Mouse (Mus musculus) bone marrow, adult 2 months (tissue): Measurements from ENCODE around the gene Slc8a2. TPM values are rescaled to one million over a fixed set of nuclear protein-coding genes. Genes with fewer than 3 reads are reported as not detected.

Source experiments
- H3K27ac ChIP-seq: fragments of 200-500 bp; 2 replicates; pipeline ENCODE4 v1.5.1; 2012; ENCODE audit warnings: low read depth, mild to moderate bottlenecking, control low read depth, inconsistent platforms, low read length; ENCODE audit not compliant: control insufficient read depth, poor library complexity, insufficient read depth
- H3K4me1 ChIP-seq: fragments of 200-500 bp; 2 replicates; pipeline ENCODE4 v1.6.1; 2011; ENCODE audit warnings: low read length; ENCODE audit not compliant: control insufficient read depth, insufficient read depth
- H3K4me3 ChIP-seq: fragments of 200-500 bp; replicated peaks from 2 replicates; pipeline ENCODE3; 2011; ENCODE audit warnings: mild to moderate bottlenecking, low read depth, low read length, control low read depth; ENCODE audit not compliant: control insufficient read depth
- CTCF ChIP-seq: fragments of 200-500 bp; IDR thresholded peaks from 2 replicates; pipeline ENCODE4 v1.5.1; 2011; ENCODE audit warnings: low read length, control low read depth; ENCODE audit not compliant: control insufficient read depth, insufficient read depth
- POLR2A ChIP-seq: fragments of 200-500 bp; IDR thresholded peaks from 2 replicates; pipeline ENCODE4 v1.6.1; 2011; ENCODE audit warnings: low read depth, mild to moderate bottlenecking, control low read depth, low read length, borderline replicate concordance; ENCODE audit not compliant: control insufficient read depth
- WGBS: fragments of 180-500 bp; shearing (Covaris S2); methylation state at CpG from one replicate; pipeline ENCODE4 v1.1.7; 2018; 5-methylcytosine and 5-hydroxymethylcytosine counted together
- polyA plus RNA-seq: library from polyadenylated mRNA; stranded (reverse); fragments of >200 nt; gene quantifications from 2 replicates; pipeline ENCODE4 v1.2.4, GENCODE M21; 2011; ENCODE audit warnings: low replicate concordance; ENCODE audit not compliant: missing spikeins, insufficient read depth, insufficient read length

Slc8a2 gene
- polyA plus RNA-seq, 1 experiment: not detected

GRCm38 (mm10) chr7:16207496-16207895 lies 77.9 kb downstream of the Slc8a2 start:
- H3K4me1 ChIP-seq: no peaks in the 10 kb centered on the region; the same call in 1 of the 2 replicates
- WGBS: 63% methylated on average over 10 of the region's 10 CpGs
- no peak overlapping the region for H3K4me3 ChIP-seq
- H3K27ac ChIP-seq: peak overlapping the region; percentile 19; the same call in 1 of the 2 replicates
- no peak for TF ChIP-seq POLR2A
- no peak for TF ChIP-seq CTCF

- TF ChIP-seq POLR2A (no peak), CTCF (no peak)
- WGBS: 89% methylated on average over 21 of the region's 21 CpGs
- no peak overlapping the region for H3K27ac ChIP-seq
- no peak overlapping the region for H3K4me3 ChIP-seq
- no peaks in the 10 kb centered on the region; the same call in 1 of the 2 replicates for H3K4me1 ChIP-seq
These were observed 79.4 kb downstream of the Slc8a2 start for GRCm38 (mm10) chr7:16208781-16209665.

Other genes starting within 250 kb of the Slc8a2 start
- not detected in 2 replicates for gene Crx, start 249.9 kb upstream of the Slc8a2 start, polyA plus RNA-seq
- gene Crxos, start 247.2 kb upstream of the Slc8a2 start, polyA plus RNA-seq: 1.4 TPM in 1 of 2 replicates, not detected in the other
- 159 and 175 TPM in 2 replicates for gene Selenow, start 207.4 kb upstream of the Slc8a2 start, polyA plus RNA-seq
- gene Nop53, start 183.8 kb upstream of the Slc8a2 start, polyA plus RNA-seq: 96.9 and 171 TPM in 2 replicates
- gene Ehd2, start 162.3 kb upstream of the Slc8a2 start, polyA plus RNA-seq: 4.9 and 7.8 TPM in 2 replicates
- gene Bicra, start 81.9 kb upstream of the Slc8a2 start, polyA plus RNA-seq: 16.7 and 27.9 TPM in 2 replicates
- gene Zfp541, start 68.0 kb upstream of the Slc8a2 start, polyA plus RNA-seq: not detected in 2 replicates
- 90.4 and 126 TPM in 2 replicates for gene Napa, start 31.4 kb upstream of the Slc8a2 start, polyA plus RNA-seq
- gene Kptn, start 9.9 kb upstream of the Slc8a2 start, polyA plus RNA-seq: 7.5 and 10.5 TPM in 2 replicates
- gene Meis3, start 45.3 kb downstream of the Slc8a2 start, polyA plus RNA-seq: 5.4 and 7.8 TPM in 2 replicates
- 9.4 and 11.9 TPM in 2 replicates for gene Dhx34, start 92.2 kb downstream of the Slc8a2 start, polyA plus RNA-seq
- 4.2 TPM in 2 replicates for gene C5ar2, start 114.3 kb downstream of the Slc8a2 start, polyA plus RNA-seq
- gene C5ar1, start 129.7 kb downstream of the Slc8a2 start, polyA plus RNA-seq: 9.0 and 17.2 TPM in 2 replicates
- 19.8 and 23.6 TPM in 2 replicates for gene Inafm1, start 143.8 kb downstream of the Slc8a2 start, polyA plus RNA-seq
- gene Ccdc9, start 157.0 kb downstream of the Slc8a2 start, polyA plus RNA-seq: 108 and 194 TPM in 2 replicates
- gene Bbc3, start 178.6 kb downstream of the Slc8a2 start, polyA plus RNA-seq: 4.4 and 9.2 TPM in 2 replicates